Mouse (Mus musculus) hindbrain, embryonic 11.5 days (tissue): ENCODE results near the gene Rasa3. TPM values are rescaled to one million over a fixed set of nuclear protein-coding genes. Genes with fewer than 3 reads are reported as not detected.

Source experiments
- ATAC-seq: fragments of 200-750 bp; cut with Nextera tagmentation; 2 replicates; pipeline ENCODE4 v1.8.0; 2017; ENCODE audit warnings: mild to moderate bottlenecking, moderate TSS enrichment, moderate library complexity; ENCODE audit not compliant: low FRiP score
- DNase-seq: peaks from one replicate; pipeline ENCODE4 v3.0.0-alpha.2; 2015; ENCODE audit warnings: low spot score
- H3K27ac ChIP-seq: fragments of 300-500 bp; sonication (generic); 2 replicates; pipeline ENCODE4 v1.5.1; 2014; ENCODE audit warnings: mild to moderate bottlenecking, low read depth, low read length
- H3K27me3 ChIP-seq: fragments of 300-500 bp; sonication (generic); 2 replicates; pipeline ENCODE4 v1.6.1; 2014; ENCODE audit warnings: mild to moderate bottlenecking, low read length, moderate library complexity, mixed read lengths; ENCODE audit not compliant: control insufficient read depth, insufficient read depth
- H3K36me3 ChIP-seq: fragments of 300-500 bp; sonication (generic); 2 replicates; pipeline ENCODE4 v1.6.1; 2014; ENCODE audit warnings: mild to moderate bottlenecking, low read length, moderate library complexity, mixed read lengths; ENCODE audit not compliant: control insufficient read depth, insufficient read depth
- H3K4me1 ChIP-seq: fragments of 300-500 bp; sonication (generic); replicated peaks from 2 replicates; pipeline ENCODE4 v1.6.1; 2014; ENCODE audit warnings: low read length, mixed read lengths; ENCODE audit not compliant: control insufficient read depth, insufficient read depth
- H3K4me2 ChIP-seq: fragments of 300-500 bp; sonication (generic); replicated peaks from 2 replicates; pipeline ENCODE4 v1.6.1; 2014; ENCODE audit warnings: mild to moderate bottlenecking, low read depth, low read length
- H3K4me3 ChIP-seq: fragments of 300-500 bp; sonication (generic); 2 replicates; pipeline ENCODE4 v1.5.1; 2014; ENCODE audit warnings: low read depth, low read length
- H3K9ac ChIP-seq: fragments of 300-500 bp; sonication (generic); 2 replicates; pipeline ENCODE4 v1.6.1; 2014; ENCODE audit warnings: low read depth, low read length
- H3K9me3 ChIP-seq: fragments of 300-500 bp; sonication (generic); 2 replicates; pipeline ENCODE4 v1.6.1; 2016; ENCODE audit warnings: low read length; ENCODE audit not compliant: control insufficient read depth
- WGBS: fragments of 180-500 bp; shearing (Covaris S2); extraction: QIAGEN DNeasy Blood & Tissue Kit; methylation state at CpG from one replicate; pipeline ENCODE4 v1.1.7; 2014; 5-methylcytosine and 5-hydroxymethylcytosine counted together
- polyA plus RNA-seq: library from polyadenylated mRNA; unstranded; fragments of >200 nt; fragmentation: Nextera tagmentation; extraction: Ambion mirVana; gene quantifications from 2 replicates; pipeline ENCODE4 v1.2.1, GENCODE M21; 2014

Gene Rasa3
- polyA plus RNA-seq, 1 experiment from 2014 or later, result 19.4 TPM

- H3K27me3 ChIP-seq, result no peaks in the 10 kb centered on the region
- H3K9me3 ChIP-seq, result no peaks in the 10 kb centered on the region
- H3K4me2 ChIP-seq, result no peak overlapping the region
- H3K36me3 ChIP-seq, result no peaks in the 10 kb centered on the region
- no peak overlapping the region for H3K4me3 ChIP-seq
- no peak overlapping the region for H3K9ac ChIP-seq
- H3K27ac ChIP-seq, result no peak overlapping the region
- H3K4me1 ChIP-seq, result no peaks in the 10 kb centered on the region
- DNase-seq, result no peak
- 60% methylated on average over 10 of the region's 10 CpGs for WGBS
- ATAC-seq, result no peak
These were observed 9.0 kb downstream of the Rasa3 start for GRCm38 (mm10) chr8:13668367-13668766.

DNA sequence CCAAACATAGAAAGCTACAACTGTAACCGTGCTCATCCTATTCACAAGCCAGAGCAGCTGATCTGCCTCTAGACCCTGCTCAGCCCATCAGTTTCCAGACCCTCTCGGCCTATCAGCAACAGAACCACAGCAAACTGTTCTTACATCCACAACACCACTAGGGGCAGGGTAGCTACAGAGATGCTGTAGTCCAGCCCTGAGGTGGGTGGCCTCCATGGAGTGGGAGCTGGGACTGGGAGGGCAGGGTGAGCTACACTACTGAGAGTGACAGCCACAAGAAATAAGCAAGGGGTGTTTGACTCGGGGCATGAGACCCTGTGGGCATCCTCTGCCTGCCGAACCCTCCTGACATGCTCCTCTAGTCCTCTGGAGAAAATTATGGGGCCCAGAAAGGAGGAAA, 9.5 kb downstream of the Rasa3 start:
- ATAC-seq (peak; percentile 19; the same call in 1 of the 2 replicates), DNase-seq (no peak)
- no peaks in the 10 kb centered on the region for H3K4me1 ChIP-seq
- no peaks in the 10 kb centered on the region for H3K9me3 ChIP-seq
- no peak overlapping the region for H3K9ac ChIP-seq
- 76% methylated on average over 4 of the region's 4 CpGs for WGBS
- no peak overlapping the region for H3K4me2 ChIP-seq
- no peaks in the 10 kb centered on the region for H3K36me3 ChIP-seq
- no peak overlapping the region for H3K27ac ChIP-seq
- H3K27me3 ChIP-seq, result no peaks in the 10 kb centered on the region
- no peak overlapping the region for H3K4me3 ChIP-seq

DNA sequence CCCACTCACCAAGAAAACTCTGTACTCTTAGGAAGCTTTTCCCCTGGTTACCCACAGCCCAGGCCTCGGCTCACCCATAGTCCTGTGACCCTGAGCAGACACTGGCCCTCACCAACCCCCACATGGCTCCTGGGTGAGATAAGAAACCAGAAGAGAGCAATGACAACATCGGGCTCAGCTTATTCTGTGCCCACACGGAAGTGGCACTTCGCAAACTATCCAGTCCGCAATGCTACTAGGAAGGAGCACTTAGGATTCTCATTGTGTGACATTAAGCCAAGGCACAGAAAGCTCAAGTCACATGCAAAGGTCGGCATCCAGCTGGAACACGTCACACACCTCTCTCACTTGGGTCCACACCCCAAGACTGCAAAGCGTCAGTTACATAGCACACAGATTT, 11.5 kb downstream of the Rasa3 start:
- no peaks in the 10 kb centered on the region for H3K36me3 ChIP-seq
- no peak overlapping the region for H3K27ac ChIP-seq
- WGBS, result 85% methylated on average over 8 of the region's 8 CpGs
- H3K9me3 ChIP-seq, result no peaks in the 10 kb centered on the region
- no peak overlapping the region for H3K4me2 ChIP-seq
- no peaks in the 10 kb centered on the region for H3K4me1 ChIP-seq
- ATAC-seq, result no peak
- DNase-seq, result no peak
- no peaks in the 10 kb centered on the region for H3K27me3 ChIP-seq
- H3K9ac ChIP-seq, result no peak overlapping the region
- H3K4me3 ChIP-seq, result no peak overlapping the region

GRCm38 (mm10) chr8:13665538-13665937, 11.9 kb downstream of the Rasa3 start:
- no peaks in the 10 kb centered on the region for H3K4me1 ChIP-seq
- DNase-seq (no peak), ATAC-seq (no peak)
- no peak overlapping the region for H3K27ac ChIP-seq
- 88% methylated on average over 4 of the region's 4 CpGs for WGBS
- H3K36me3 ChIP-seq, result no peaks in the 10 kb centered on the region
- no peaks in the 10 kb centered on the region for H3K27me3 ChIP-seq
- no peaks in the 10 kb centered on the region for H3K9me3 ChIP-seq
- no peak overlapping the region for H3K4me3 ChIP-seq
- H3K9ac ChIP-seq, result no peak overlapping the region
- no peak overlapping the region for H3K4me2 ChIP-seq

DNA sequence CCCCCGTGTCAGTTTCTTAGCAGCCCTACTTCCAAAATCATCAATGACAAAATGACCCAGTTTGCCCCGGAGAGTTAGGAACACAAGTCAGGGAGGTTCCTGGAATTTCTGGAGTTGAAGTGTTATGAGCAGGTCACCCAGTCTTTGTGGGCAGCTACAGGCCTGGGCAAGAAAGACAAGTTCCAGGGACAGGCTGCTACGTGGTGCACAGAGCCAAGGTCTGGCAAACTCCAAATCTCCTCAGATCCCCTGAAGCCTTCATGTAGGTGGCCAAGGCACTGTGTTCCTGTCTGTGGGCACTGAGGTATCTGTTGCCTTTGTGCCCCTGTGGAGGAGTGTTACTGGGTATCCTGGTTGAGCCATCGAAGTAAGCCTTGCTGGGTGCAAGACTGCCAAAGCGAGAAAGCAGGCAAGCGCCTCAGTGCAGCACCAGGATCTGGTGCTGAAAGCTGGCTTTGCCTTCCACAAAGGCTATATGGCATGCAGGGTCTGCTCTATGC, 12.6 kb downstream of the Rasa3 start:
- no peaks in the 10 kb centered on the region for H3K27me3 ChIP-seq
- H3K9ac ChIP-seq, result no peak overlapping the region
- H3K4me3 ChIP-seq, result no peak overlapping the region
- no peaks in the 10 kb centered on the region for H3K36me3 ChIP-seq
- ATAC-seq (no peak), DNase-seq (no peak)
- no peak overlapping the region for H3K4me2 ChIP-seq
- no peak overlapping the region for H3K27ac ChIP-seq
- H3K9me3 ChIP-seq, result no peaks in the 10 kb centered on the region
- H3K4me1 ChIP-seq, result no peaks in the 10 kb centered on the region
- WGBS, result 88% methylated on average over 6 of the region's 6 CpGs

GRCm38 (mm10) chr8:13660323-13660722, 17.1 kb downstream of the Rasa3 start:
- Histone ChIP-seq H3K9ac (no peak overlapping the region), H3K4me3 (no peak overlapping the region), H3K4me2 (no peak overlapping the region), H3K27ac (no peak overlapping the region), H3K36me3 (no peaks in the 10 kb centered on the region), H3K27me3 (no peaks in the 10 kb centered on the region), H3K9me3 (no peaks in the 10 kb centered on the region), H3K4me1 (no peaks in the 10 kb centered on the region)
- DNase-seq (no peak), ATAC-seq (no peak)
- 92% methylated on average over 13 of the region's 13 CpGs for WGBS

GRCm38 (mm10) chr8:13657479-13657878, 19.9 kb downstream of the Rasa3 start:
- Histone ChIP-seq H3K4me3 (no peak overlapping the region), H3K9me3 (no peaks in the 10 kb centered on the region), H3K36me3 (no peaks in the 10 kb centered on the region), H3K4me2 (no peak overlapping the region), H3K4me1 (no peaks in the 10 kb centered on the region), H3K27ac (no peak overlapping the region), H3K9ac (no peak overlapping the region), H3K27me3 (no peaks in the 10 kb centered on the region)
- DNase-seq (no peak), ATAC-seq (no peak)
- 83% methylated on average over 12 of the region's 12 CpGs for WGBS

DNA sequence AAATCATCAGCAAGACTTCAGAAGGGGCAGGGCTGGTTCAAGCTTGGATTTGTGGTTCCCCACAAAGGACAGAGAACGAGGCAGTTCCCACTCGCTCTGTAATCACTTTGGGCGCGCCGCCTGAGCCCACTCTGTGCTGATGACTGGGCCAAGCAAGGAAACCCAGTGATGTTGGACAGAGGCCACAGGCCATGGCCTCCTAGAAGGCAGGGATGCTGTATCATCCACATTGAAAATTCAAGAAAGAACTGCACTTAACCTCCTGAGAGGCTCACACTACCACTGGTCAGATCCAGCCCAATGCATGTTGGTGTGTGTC, 22.4 kb downstream of the Rasa3 start:
- Histone ChIP-seq H3K9me3 (no peaks in the 10 kb centered on the region), H3K4me3 (no peak overlapping the region), H3K27me3 (no peaks in the 10 kb centered on the region), H3K27ac (no peak overlapping the region), H3K36me3 (no peaks in the 10 kb centered on the region), H3K9ac (no peak overlapping the region), H3K4me1 (no peaks in the 10 kb centered on the region; the same call in 1 of the 2 replicates), H3K4me2 (no peak overlapping the region)
- WGBS, result 96% methylated on average over 5 of the region's 5 CpGs
- ATAC-seq, result no peak
- no peak for DNase-seq

DNA sequence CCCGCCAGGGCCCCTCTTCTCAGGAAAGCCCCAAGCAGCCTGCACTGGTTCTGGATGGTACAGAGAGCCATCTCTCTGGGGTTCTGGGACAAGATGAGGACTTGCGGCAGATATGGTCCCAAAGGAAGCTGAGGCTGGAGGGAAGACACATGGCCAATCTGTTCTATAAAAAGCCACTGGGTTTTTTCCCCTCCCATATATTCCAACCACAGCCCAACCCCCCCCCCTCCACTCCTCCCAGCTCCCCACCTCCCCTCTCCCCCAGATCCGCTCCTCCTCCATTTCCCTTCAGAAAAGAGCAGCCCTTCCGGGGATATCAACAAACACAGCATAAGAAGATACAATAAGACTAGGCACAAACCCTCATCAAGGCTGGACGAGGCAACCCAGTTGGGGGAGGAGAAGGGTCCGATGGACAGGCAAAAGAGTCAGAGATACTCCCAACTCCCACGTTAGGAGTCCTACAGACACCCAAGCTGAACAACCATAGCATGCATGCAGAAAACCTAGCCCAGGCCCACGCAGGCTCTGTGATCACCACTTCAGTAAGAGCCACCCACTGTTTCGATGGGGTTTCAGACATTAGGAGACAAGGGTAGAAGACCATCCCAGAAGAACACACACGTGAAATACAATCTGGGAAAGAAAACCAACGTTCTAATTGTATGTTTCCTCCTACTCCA, 22.9 kb downstream of the Rasa3 start:
- ATAC-seq, result no peak

More for the DNA sequence above, 22.9 kb downstream of the Rasa3 start:
- Histone ChIP-seq H3K9ac (no peak overlapping the region), H3K4me2 (no peak overlapping the region), H3K27me3 (no peaks in the 10 kb centered on the region), H3K4me1 (no peaks in the 10 kb centered on the region; the same call in 1 of the 2 replicates), H3K27ac (no peak overlapping the region), H3K9me3 (no peaks in the 10 kb centered on the region), H3K4me3 (no peak overlapping the region), H3K36me3 (no peaks in the 10 kb centered on the region)
- no peak for DNase-seq
- WGBS, result 81% methylated on average over 10 of the region's 11 CpGs
